8 mouse cellular contexts compared by ENCODE assay signal in the genomic region with DNA sequence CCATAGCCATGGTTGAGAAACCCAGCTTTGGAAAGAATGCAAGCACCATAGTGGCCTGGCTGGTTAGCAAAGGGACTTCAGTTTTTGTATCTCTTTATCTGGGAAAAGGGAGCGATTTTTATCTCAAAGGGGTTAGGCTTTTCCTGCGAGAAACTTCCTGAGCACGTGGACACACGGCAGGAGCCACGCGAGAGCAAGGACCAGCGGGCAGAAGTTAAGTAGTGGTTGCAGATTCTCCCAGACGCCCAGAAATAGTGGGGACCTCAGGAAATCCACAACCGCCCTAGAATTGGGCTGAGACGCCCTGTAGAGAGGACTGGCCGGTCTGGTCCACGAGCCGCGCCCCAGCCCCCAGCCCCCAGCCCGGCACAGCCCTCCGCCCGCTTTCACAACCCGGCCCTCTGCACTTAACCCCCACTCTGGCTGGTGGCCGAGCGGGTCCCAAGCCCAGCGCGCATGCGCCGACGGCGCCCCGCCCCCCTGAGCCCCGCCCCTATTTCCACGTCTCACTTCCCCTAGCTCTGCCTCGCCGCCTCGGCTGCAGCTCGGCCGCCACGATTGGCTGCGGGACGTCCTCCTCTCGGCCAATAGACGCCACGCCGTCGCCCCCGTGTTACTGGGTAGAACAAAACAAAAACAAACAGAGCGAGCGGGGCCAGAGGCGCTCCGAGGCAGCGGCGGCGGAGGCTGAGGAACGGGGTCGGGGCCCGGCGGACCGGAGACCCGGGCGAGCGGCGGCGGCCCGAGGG. TPM values are rescaled to one million over a fixed set of nuclear protein-coding genes. Genes with fewer than 3 reads are reported as not detected.
DNase-seq lines count a peak whose midpoint lies in the region; ATAC-seq and TF ChIP-seq lines count a peak whose summit lies in the region.

No protein-coding gene starts in this region.

- H3K27ac ChIP-seq in heart, embryonic 12.5 days (ENCODE audit: poor library complexity, severe bottlenecking) = peak overlapping the region; percentile 88
- H3K27ac ChIP-seq in kidney, postnatal 0 days = peak overlapping the region; percentile 88
- H3K27ac ChIP-seq in liver, embryonic 11.5 days (ENCODE audit: low read depth, low read length) = peak overlapping the region; percentile 89
- H3K27ac ChIP-seq in stomach, embryonic 14.5 days (ENCODE audit: low read length) = peak overlapping the region; percentile 81

- peaks cover 15% of the 10 kb centered on the region for H3K4me1 ChIP-seq in heart, embryonic 12.5 days (replicated peaks)
- peaks cover 15% of the 10 kb centered on the region; the same call in 1 of the 2 replicates for H3K4me1 ChIP-seq in kidney, postnatal 0 days (replicated peaks; ENCODE audit: insufficient read depth, low read length)
- peaks cover 16% of the 10 kb centered on the region for H3K4me1 ChIP-seq in liver, embryonic 11.5 days (replicated peaks; ENCODE audit: control insufficient read depth, insufficient read depth, low read length)
- peaks cover 14% of the 10 kb centered on the region; the same call in 1 of the 2 replicates for H3K4me1 ChIP-seq in stomach, embryonic 14.5 days (ENCODE audit: control insufficient read depth, insufficient read depth, low read length)

- WGBS in heart, embryonic 12.5 days = under 1% methylated on average over 61 of the region's 61 CpGs
- under 1% methylated on average over 52 of the region's 61 CpGs for WGBS in kidney, postnatal 0 days
- WGBS in liver, embryonic 11.5 days = under 1% methylated on average over 61 of the region's 61 CpGs
- under 1% methylated on average over 61 of the region's 61 CpGs for WGBS in stomach, embryonic 14.5 days

- peak overlapping the region; percentile 98 for H3K4me3 ChIP-seq in heart, embryonic 12.5 days
- peak overlapping the region; percentile 90 for H3K4me3 ChIP-seq in kidney, postnatal 0 days (replicated peaks; ENCODE audit: low read depth, low read length)
- H3K4me3 ChIP-seq in liver, embryonic 11.5 days (ENCODE audit: low read depth, low read length) = peak overlapping the region; percentile 98
- peak overlapping the region; percentile 88 for H3K4me3 ChIP-seq in stomach, embryonic 14.5 days (ENCODE audit: low read depth, low read length)

- H3K9me3 ChIP-seq in heart, embryonic 12.5 days (replicated peaks) = no peaks in the 10 kb centered on the region
- H3K9me3 ChIP-seq in kidney, postnatal 0 days (replicated peaks; ENCODE audit: low read length) = no peaks in the 10 kb centered on the region
- H3K9me3 ChIP-seq in liver, embryonic 11.5 days (ENCODE audit: control insufficient read depth, low read length) = no peaks in the 10 kb centered on the region
- H3K9me3 ChIP-seq in stomach, embryonic 14.5 days (ENCODE audit: control insufficient read depth, low read depth, low read length) = no peaks in the 10 kb centered on the region

- peak overlapping the region; percentile 92 for H3K4me2 ChIP-seq in heart, embryonic 12.5 days
- H3K4me2 ChIP-seq in kidney, postnatal 0 days (ENCODE audit: low read length) = peak overlapping the region; percentile 58
- peak overlapping the region; percentile 95 for H3K4me2 ChIP-seq in liver, embryonic 11.5 days
- peak overlapping the region; percentile 52 for H3K4me2 ChIP-seq in stomach, embryonic 14.5 days (replicated peaks; ENCODE audit: low read depth, low read length)

- H3K27me3 ChIP-seq in heart, embryonic 12.5 days (replicated peaks) = no peaks in the 10 kb centered on the region
- H3K27me3 ChIP-seq in kidney, postnatal 0 days (ENCODE audit: insufficient read depth, low read length) = no peaks in the 10 kb centered on the region
- no peaks in the 10 kb centered on the region for H3K27me3 ChIP-seq in liver, embryonic 11.5 days (replicated peaks; ENCODE audit: control insufficient read depth, insufficient read depth, low read length)
- no peaks in the 10 kb centered on the region for H3K27me3 ChIP-seq in stomach, embryonic 14.5 days (ENCODE audit: control insufficient read depth, insufficient read depth, low read length)

- ATAC-seq in erythroblast, adult 5-6 weeks (replicated peaks; ENCODE audit: low FRiP score, poor library complexity, severe bottlenecking) = peak; percentile 93
- ATAC-seq in heart, embryonic 12.5 days (ENCODE audit: insufficient number of reproducible peaks, low FRiP score) = peak; percentile 98
- ATAC-seq in kidney, postnatal 0 days (replicated peaks; ENCODE audit: low FRiP score, low read depth) = peak; percentile 97
- ATAC-seq in liver, embryonic 11.5 days (replicated peaks; ENCODE audit: low FRiP score) = peak; percentile 95
- ATAC-seq in stomach, embryonic 14.5 days (ENCODE audit: insufficient number of reproducible peaks, insufficient read depth, low FRiP score, low read depth) = peak; percentile 97

- peak overlapping the region; percentile 98 for H3K9ac ChIP-seq in heart, embryonic 12.5 days
- H3K9ac ChIP-seq in kidney, postnatal 0 days (ENCODE audit: low read depth, low read length) = peak overlapping the region; percentile 85
- H3K9ac ChIP-seq in liver, embryonic 11.5 days (ENCODE audit: low read depth, low read length) = peak overlapping the region; percentile 88
- H3K9ac ChIP-seq in stomach, embryonic 14.5 days (replicated peaks; ENCODE audit: low read depth, low read length) = peak overlapping the region; percentile 84

- DNase-seq in B cell, adult 2 months = peak; percentile 91 to 93
- DNase-seq in brain, adult 2 months (ENCODE audit: low read depth, low spot score) = peak; percentile 99
- peak; percentile 99 for DNase-seq in kidney, postnatal 0 days (ENCODE audit: low spot score)
- peak; percentile 100 for DNase-seq in liver, embryonic 11.5 days (ENCODE audit: low spot score)
- peak; percentile 97 for DNase-seq in naive thymus-derived CD4-positive, alpha-beta T cell, adult 2 months (ENCODE audit: low read depth)

- no peak for TF ChIP-seq CTCF in kidney, postnatal 0 days (IDR thresholded peaks at IDR 0.05; ENCODE audit: low read depth)

- 0 out of 2 replicates have a peak, but pooled peaks cover 4% of the 10 kb centered on the region for H3K36me3 ChIP-seq in heart, embryonic 12.5 days
- no peaks in the 10 kb centered on the region for H3K36me3 ChIP-seq in kidney, postnatal 0 days (ENCODE audit: insufficient read depth, low read length)
- no peaks in the 10 kb centered on the region for H3K36me3 ChIP-seq in liver, embryonic 11.5 days (ENCODE audit: control insufficient read depth, insufficient read depth, low read length)
- no peaks in the 10 kb centered on the region for H3K36me3 ChIP-seq in stomach, embryonic 14.5 days (ENCODE audit: control insufficient read depth, insufficient read depth, low read length)

RNA-seq across cellular contexts. Expression of a gene that starts 10.9 kb away (rescaled TPM):
- total RNA-seq in erythroblast, adult 5-6 weeks (2015; ENCODE audit: low replicate concordance) = 46.9 and 57.7 TPM in 2 replicates
- total RNA-seq in erythroblast, adult 5-6 weeks (2017; ENCODE audit: low replicate concordance) = 66.9 and 99.0 TPM in 2 replicates
- polyA plus RNA-seq in heart, embryonic 12.5 days (2016; fragmentation: Nextera tagmentation; extraction: Ambion mirVana) = 41.6 and 43.4 TPM in 2 replicates
- 119 and 121 TPM in 2 replicates for polyA plus RNA-seq in kidney, postnatal 0 days (2015; fragmentation: Nextera tagmentation; extraction: Ambion mirVana)
- 48.2 and 50.1 TPM in 2 replicates for polyA plus RNA-seq in liver, embryonic 11.5 days (2014; fragmentation: Nextera tagmentation; extraction: Ambion mirVana)
- 115 and 123 TPM in 2 replicates for polyA plus RNA-seq in stomach, embryonic 14.5 days (2014; fragmentation: Nextera tagmentation; extraction: Ambion mirVana)

RNA-seq across cellular contexts. Expression of a gene that starts 41.2 kb away (rescaled TPM):
- total RNA-seq in erythroblast, adult 5-6 weeks (2015; ENCODE audit: low replicate concordance) = 23.6 and 25.1 TPM in 2 replicates
- total RNA-seq in erythroblast, adult 5-6 weeks (2017; ENCODE audit: low replicate concordance) = 18.4 and 18.6 TPM in 2 replicates
- polyA plus RNA-seq in heart, embryonic 12.5 days (2016; fragmentation: Nextera tagmentation; extraction: Ambion mirVana) = 46.1 and 46.7 TPM in 2 replicates
- 34.2 and 34.5 TPM in 2 replicates for polyA plus RNA-seq in kidney, postnatal 0 days (2015; fragmentation: Nextera tagmentation; extraction: Ambion mirVana)
- polyA plus RNA-seq in liver, embryonic 11.5 days (2014; fragmentation: Nextera tagmentation; extraction: Ambion mirVana) = 48.6 and 53.8 TPM in 2 replicates
- 61.8 and 68.0 TPM in 2 replicates for polyA plus RNA-seq in stomach, embryonic 14.5 days (2014; fragmentation: Nextera tagmentation; extraction: Ambion mirVana)

RNA-seq across cellular contexts. Expression of a gene that starts 41.5 kb away (rescaled TPM):
- 31.3 and 40.5 TPM in 2 replicates for total RNA-seq in erythroblast, adult 5-6 weeks (2015; ENCODE audit: low replicate concordance)
- 18.9 and 28.3 TPM in 2 replicates for total RNA-seq in erythroblast, adult 5-6 weeks (2017; ENCODE audit: low replicate concordance)
- 57.0 and 58.3 TPM in 2 replicates for polyA plus RNA-seq in heart, embryonic 12.5 days (2016; fragmentation: Nextera tagmentation; extraction: Ambion mirVana)
- polyA plus RNA-seq in kidney, postnatal 0 days (2015; fragmentation: Nextera tagmentation; extraction: Ambion mirVana) = 107 and 111 TPM in 2 replicates
- polyA plus RNA-seq in liver, embryonic 11.5 days (2014; fragmentation: Nextera tagmentation; extraction: Ambion mirVana) = 95.9 and 103 TPM in 2 replicates
- polyA plus RNA-seq in stomach, embryonic 14.5 days (2014; fragmentation: Nextera tagmentation; extraction: Ambion mirVana) = 94.8 and 100 TPM in 2 replicates

Comparison
In these comparisons a context has a peak if more than half of its experiments do, and no peak if none do; other contexts are left out.
1. Peak in every context shown above with its lines: DNase-seq, ATAC-seq, H3K4me3 ChIP-seq and H3K27ac ChIP-seq.